Mouse (Mus musculus) monocyte, adult 5-6 weeks (primary cell): ENCODE results near the gene Thy1. TPM values are rescaled to one million over a fixed set of nuclear protein-coding genes. Genes with fewer than 3 reads are reported as not detected.

Experiments
- ATAC-seq: fragments of 153-309, 156-312 bp; replicated peaks from 2 replicates; pipeline ENCODE4 v1.8.0; 2017; ENCODE audit warnings: mild to moderate bottlenecking; ENCODE audit not compliant: low TSS enrichment, insufficient number of reproducible peaks, severe bottlenecking, poor library complexity, low FRiP score
- total RNA-seq: library from RNA; stranded (forward); fragments of 200-1000, 200-491, 200-594 nt; gene quantifications from 3 replicates; pipeline ENCODE4 v1.2.3, GENCODE M21; 2017

Gene Thy1
- total RNA-seq, 1 experiment from 2014 or later, result 34.3 TPM

- ATAC-seq, result 0 out of 2 replicates have a peak, but pooled peaks have one; percentile 43
These were observed 12.1 kb upstream of the Thy1 start for GRCm38 (mm10) chr9:44031079-44031478.

GRCm38 (mm10) chr9:44031946-44032345 is 11.2 kb upstream of the Thy1 start:
- ATAC-seq, result no peak

- no peak for ATAC-seq
These were observed 9.9 kb upstream of the Thy1 start for GRCm38 (mm10) chr9:44033317-44033716.

- no peak for ATAC-seq
These were observed 9.0 kb upstream of the Thy1 start for GRCm38 (mm10) chr9:44033957-44034727.

- no peak for ATAC-seq
These were observed 6.1 kb upstream of the Thy1 start for GRCm38 (mm10) chr9:44037106-44037505.

GRCm38 (mm10) chr9:44041511-44042395 is 1.4 kb upstream of the Thy1 start:
- no peak for ATAC-seq

- no peak for ATAC-seq
These were observed 846 bp upstream of the Thy1 start for GRCm38 (mm10) chr9:44042396-44042680.

GRCm38 (mm10) chr9:44043708-44044425 is 683 bp downstream of the Thy1 start:
- 0 out of 2 replicates have a peak, but pooled peaks have one; percentile 30 for ATAC-seq

GRCm38 (mm10) chr9:44044426-44045157 is 1.4 kb downstream of the Thy1 start:
- no peak for ATAC-seq

GRCm38 (mm10) chr9:44045158-44045883 is 2.1 kb downstream of the Thy1 start:
- ATAC-seq, result no peak

- ATAC-seq, result no peak
These were observed 2.7 kb downstream of the Thy1 start for GRCm38 (mm10) chr9:44045884-44046272.

- no peak for ATAC-seq
These were observed 3.2 kb downstream of the Thy1 start for GRCm38 (mm10) chr9:44046426-44046825.

- no peak for ATAC-seq
These were observed 3.9 kb downstream of the Thy1 start for GRCm38 (mm10) chr9:44047071-44047470.

GRCm38 (mm10) chr9:44047571-44048490 is 4.6 kb downstream of the Thy1 start:
- ATAC-seq, result no peak

GRCm38 (mm10) chr9:44048541-44049380 is 5.6 kb downstream of the Thy1 start:
- ATAC-seq, result no peak

GRCm38 (mm10) chr9:44049381-44050165 is 6.4 kb downstream of the Thy1 start:
- ATAC-seq, result no peak
